Mouse (Mus musculus) retina, embryonic 14.5 days (tissue): ENCODE results near the gene Ccdc81.

Source experiments
- DNase-seq: peaks from one replicate; pipeline ENCODE4 v3.0.0-alpha.2; 2015; ENCODE audit warnings: low spot score

The Ccdc81 gene

DNA sequence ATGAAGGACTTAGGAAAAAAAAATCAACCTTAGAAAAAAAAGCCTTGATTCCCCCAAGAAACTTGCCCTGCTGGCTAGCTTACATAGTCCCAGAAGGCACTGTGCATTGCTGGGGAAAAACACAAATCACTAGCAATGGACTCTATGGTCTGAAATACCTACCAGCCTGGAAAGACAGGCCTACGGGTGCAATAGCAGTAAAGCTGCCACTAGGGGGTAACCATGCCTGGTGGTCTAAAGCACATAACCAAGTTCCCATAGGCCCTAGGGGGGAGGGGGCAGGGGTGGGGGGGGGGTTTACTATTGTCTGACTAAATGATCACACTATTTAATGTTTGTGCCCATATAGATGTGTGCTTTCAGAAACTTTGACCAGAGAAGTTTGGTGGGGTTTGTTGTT is 38.7 kb downstream of the Ccdc81 start:
- no peak for DNase-seq

DNA sequence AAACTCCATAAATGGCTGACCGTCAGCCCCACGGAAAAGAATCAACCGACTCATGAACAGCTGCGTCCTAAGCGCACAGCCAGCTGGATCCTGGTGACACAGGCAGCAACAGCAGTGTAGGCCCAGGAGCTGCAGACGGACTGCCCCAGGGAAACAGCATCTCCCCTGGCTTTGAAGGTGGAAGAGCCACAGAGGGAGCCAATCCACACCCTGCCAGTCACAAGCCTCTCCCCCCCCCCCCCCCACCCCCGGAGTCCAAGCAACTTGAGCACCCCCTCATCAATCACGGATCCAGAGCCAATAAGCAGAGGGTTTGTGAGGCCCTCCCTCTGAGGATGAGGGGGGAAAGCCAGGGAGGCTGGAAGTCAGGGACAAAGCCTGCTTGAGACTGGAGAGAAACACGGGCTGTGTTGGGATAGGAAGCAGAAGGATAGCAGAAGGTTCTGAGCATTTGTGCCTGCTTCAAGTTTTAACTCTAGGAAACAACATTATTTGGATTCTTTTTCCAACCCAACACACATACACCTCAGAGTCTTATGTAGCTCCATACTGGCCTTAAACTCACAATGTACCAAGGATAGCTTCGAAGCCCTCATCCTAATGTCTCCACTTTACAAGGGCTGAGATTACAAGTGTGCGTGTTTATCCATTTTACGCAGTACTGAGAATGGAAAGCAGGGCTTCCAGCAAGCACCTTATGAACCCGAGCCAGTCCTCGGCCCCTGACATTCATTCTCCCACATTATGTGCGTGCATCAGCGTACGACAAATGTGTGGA is 46.8 kb downstream of the Ccdc81 start:
- DNase-seq: peak; percentile 56

DNA sequence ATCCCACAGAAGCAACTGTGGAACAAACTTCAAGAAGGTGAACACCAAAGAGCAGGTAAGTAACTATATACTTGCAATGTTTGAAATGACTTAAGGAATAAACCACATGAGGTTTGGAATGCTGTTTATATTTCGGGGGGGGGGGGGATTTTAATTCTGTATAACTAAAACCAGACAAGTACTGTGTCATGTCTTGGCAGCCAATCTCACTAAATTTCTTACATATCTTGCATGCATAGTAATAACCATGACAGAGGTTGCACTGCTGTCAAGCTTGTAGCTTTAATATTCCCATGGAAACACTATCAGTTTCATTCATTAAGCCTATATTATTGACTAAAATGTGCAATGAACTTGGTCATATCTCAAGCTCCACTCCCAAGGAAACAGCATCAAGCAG is 48.2 kb downstream of the Ccdc81 start:
- no peak for DNase-seq

DNA sequence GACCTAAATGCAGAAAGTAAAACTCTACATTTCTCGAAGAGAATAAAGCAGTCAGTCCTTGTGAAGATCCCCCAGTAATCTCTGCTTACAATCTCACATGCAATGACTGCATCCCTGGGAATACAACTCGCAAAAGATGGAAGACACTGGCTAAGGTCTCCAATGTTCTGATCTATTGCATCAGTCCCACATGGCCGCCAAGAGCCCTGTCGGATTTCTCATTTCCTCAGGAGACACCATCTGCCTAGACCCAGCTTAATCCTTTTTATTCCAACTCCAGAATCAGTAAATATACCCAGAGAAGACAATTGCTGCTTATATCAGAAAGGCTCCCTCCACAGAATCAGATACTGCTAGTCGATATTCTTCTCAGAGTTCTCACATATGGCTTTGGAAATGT is 50.3 kb downstream of the Ccdc81 start:
- DNase-seq: no peak

DNA sequence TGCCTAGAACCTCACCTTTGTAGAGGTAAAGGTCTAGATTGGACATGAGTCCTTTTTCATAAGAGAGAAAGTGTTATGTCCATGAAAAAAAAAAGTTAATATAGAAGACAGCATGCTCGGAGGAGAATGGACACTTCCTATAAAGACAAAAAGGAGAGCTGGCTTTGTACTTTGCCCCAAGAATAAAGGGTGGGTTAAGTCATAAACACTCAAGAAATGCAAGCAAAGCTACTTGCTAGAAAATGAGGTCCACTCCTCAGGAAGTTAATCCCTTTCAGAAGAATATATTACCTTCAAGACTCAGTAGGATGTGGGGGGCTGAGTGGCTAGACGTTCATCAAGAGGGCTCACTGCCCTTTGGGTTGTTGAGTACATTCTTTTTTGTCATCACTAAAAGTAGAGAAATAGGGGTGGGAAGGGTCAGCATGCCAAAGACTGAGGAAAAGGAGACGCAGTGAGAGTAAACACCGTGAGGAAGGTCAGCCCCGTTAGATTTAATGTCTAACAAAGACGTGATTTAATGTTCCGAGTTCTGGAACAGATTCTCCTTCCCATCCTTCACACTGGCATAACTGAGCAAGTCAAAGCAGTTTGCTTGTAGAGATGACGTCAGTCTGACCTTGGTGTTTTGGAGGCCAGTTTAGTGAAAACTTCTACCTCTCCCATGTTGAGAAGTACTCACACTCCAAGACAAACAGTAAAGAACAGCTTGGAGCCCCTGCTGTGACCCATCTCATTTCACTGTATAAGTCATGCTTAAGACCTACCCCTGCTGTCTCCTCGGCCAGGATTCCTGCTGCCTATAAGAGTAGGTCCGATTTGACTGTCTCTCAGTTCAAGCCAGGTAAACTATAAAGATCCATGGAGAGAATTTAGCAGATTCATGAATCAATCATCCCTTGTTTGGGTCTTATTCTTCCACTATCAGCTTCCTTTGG is 51.0 kb downstream of the Ccdc81 start:
- no peak for DNase-seq

DNA sequence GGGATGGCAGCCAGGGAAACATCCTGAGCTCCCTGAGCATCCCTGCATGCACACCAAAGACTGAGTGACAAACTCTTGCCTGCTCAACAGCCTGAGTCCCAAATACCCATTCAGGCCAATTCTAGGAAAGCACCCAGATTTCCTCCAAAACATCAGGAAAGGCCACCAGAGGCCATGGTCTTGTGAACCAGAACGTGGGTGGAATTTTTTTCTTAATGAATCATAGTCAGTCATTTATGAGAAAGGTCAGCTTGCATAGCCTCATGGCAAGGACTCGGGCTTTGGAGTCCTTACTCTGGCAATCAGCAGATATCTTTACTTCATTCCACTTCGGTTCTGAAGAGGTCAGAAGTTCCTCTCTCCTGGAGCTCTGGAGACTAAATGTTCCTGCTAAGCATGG is 52.9 kb downstream of the Ccdc81 start:
- DNase-seq: no peak

DNA sequence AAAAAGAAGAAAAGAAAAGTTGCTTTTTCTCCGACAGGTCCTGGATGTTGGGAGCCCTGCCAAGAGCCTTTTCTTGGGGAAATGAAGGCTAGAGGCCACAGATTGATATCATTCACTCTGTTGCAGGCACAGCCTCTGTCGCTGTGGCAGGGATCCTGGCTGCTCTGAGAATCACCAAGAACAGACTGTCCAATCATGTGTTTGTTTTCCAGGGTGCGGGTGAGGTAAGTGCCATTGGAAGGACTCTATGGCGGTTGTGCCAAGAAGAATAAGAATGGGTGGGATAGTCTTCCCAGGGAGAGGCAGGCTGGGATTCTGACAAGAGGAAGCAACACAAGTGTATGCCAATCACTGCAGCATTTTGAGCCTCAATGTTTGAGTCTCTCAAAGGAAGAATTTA is 57.8 kb downstream of the Ccdc81 start:
- no peak for DNase-seq

DNA sequence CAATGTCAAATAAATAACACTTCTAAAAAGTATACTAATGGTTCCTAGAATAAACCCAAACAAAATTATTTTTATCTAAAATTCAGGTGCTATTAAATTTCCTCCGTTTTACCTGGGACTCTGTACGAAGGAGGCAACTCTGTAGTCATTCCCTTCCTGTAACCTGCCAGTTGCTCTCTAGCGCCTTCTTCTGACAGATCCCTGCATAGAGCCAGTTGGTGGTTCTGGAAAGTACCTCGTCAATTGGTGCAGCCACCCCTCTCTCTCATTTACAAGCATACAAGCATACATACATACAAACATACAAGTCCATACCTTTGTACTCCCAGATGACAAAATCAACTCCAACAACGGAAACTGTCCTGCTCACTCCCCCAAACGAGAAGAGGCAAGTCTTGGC is 59.9 kb downstream of the Ccdc81 start:
- peak; percentile 63 for DNase-seq

DNA sequence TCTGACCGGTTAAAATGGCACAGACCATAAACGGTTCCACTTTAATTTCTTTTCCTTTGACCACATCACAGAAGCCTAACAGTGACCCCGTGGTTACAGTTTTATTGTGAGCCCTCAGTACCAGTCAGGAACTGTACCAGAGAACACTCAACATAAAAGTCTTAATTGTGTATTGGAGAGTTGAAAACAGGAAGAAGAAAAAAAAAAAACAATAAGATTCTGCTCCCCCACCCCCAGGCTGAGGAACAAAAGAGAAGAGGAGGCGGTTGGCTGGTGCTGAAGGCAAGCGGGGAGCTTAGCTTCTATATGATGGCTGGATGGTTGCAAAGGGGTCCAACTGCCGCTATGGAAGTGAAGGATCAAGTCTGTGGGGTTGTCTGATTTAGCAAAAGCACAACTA is 60.3 kb downstream of the Ccdc81 start:
- DNase-seq: no peak

DNA sequence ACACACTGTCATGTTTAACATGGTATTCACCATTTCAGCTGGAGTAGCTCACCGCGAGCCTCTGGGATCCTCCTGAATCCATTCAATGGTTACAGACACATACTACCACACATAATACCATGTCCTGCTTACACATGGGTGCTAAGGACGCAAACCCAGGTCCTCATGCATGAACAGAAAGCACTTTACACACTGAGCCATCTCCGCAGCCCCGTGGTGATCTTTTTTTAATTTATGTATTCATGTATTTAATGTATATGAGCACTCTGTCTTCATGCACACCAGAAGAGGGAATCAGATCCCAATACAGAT is 61.1 kb downstream of the Ccdc81 start:
- no peak for DNase-seq

DNA sequence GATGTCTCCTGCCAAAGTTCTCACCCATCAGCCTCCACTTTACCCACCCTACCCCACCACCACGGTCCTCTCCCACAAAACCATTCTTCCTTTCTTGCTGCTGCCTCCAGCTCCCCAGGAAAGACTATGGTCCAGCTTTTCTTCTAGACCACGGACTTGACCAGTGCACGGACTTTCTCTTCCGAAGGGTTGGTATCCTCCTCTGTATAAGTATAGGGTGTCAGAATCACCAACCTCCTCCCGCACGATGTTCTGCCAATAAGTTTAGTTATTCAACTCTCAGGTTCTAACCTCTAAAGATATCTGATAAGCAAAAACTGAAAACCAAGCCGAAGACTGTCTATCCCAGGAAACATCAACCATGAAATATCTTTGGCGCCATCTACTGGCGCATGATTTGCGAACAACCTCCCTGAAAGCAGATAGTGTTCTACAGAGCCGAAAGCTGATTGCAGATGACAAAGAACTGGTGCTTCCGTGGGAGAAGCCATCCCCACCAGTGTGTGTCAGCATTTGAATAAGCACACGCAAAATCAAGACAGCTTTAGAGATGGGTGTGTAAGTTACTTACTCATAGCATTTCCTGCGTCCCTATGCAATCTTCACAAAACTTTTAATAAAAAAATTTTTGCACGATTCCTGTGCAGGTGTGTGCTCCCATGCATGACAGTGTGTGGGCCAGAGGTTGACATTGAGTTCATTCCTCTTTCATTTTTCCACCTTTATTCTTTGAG is 61.6 kb downstream of the Ccdc81 start:
- peak; percentile 97 for DNase-seq

DNA sequence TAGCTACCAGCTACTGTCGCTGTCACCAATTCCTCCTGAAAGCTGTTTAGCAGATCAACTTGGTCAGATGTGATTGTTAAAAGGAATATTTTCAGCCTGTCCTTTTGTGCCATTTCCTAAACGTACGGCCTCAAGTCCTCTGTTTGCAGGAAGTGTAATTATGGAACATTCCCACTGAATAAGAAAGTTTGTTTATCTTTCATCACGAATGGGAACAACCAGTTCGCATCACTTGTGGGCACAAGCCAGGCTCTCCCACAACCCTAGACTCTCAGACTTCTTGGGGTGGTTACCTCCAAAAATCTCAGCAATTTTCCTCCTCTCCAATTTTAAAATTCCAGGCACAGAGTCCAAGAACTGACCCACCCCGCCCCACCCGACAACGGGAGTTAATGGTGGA is 63.7 kb downstream of the Ccdc81 start:
- no peak for DNase-seq

DNA sequence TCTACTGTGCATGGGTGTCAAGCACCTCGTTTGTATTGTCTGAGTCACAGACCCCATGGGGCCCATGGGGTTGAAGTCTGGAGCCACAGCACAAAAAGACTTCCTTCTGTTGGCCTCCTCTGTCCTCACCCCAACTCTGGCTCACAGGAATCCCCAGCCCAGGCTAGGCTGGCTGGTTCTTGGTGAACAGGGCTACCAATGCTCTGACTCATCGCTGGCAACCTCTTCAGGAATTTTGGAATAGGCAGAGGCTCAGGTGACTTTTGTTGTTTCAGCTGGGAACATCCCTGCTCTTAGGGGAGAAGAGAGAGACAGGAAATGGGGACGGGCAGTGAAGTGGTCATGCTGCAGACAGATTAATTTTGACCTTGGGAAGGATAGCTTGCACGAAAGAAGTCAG is 65.6 kb downstream of the Ccdc81 start:
- no peak for DNase-seq

DNA sequence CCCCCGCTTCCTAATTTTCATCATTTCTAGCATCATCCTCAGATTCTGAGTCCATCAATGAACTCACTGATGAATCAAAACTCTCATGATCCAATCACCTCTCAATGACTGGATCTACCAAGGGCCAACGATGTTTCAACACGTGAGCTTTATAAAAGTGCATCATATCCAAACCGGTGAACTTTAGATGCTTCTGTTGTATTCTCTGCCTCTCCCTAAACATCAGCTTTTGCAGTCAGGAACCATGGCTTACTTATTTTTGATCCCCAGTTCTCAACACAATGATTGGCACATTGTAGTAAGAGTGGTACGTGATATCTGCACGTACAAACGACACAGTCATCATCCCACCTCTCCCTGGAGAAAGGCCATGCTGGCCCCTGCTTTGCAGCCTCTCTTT is 66.8 kb downstream of the Ccdc81 start:
- no peak for DNase-seq

DNA sequence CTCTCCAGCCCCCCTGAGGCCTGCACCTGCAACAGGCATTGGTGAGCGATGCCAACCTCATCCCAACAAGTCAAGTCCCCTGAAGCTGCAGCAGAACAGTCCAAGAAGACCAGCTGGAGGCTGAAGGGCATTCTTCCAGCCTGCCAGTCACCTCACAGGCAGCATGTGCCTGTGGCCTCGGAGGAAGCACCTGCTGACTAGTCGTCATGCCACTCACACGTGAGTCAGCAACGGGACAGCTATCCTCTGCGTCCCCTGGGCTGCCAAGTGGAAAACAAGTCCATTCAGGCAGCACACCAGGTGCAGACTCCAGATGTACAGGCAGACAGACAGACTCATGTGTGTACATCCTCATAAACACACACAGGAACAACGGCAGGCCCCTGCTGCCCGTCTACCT is 67.9 kb downstream of the Ccdc81 start:
- DNase-seq: no peak

DNA sequence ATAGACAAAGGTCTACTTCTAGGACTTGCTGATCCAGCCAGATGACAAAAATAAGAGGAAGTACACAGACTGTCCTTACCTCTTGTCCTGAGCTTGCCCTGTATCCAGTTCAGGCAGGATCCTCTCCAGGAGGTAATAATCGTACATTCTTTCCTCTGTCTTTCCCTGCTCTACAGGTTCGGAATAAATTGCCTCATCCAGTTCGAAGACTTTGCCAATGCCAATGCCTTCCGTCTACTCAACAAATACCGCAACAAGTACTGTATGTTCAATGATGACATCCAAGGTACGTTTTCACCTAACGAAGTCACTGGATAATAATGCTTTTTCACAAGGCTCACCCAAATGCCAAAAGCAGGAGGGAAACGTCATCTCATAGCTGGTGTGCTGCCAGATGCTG is 69.9 kb downstream of the Ccdc81 start:
- no peak for DNase-seq

DNA sequence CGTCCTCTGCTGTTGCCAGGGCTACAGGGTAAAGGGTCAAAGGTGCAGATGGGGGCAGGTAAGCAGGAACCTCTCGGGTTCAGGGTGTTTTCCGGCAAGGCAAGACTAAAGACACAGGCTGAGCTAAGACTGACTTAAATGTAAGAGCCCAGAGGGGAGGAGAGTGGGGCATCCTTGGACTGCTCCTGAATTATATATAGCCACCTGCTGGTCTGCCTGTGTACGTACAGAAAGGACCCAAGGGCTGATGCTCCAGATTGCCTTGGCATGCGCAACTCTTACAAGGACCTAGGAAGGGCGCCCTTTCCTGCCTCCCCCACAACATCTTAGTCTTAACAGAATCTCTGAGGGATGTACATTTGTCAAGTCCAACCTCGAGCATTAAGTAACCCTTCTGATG is 74.2 kb downstream of the Ccdc81 start:
- DNase-seq: peak; percentile 67

DNA sequence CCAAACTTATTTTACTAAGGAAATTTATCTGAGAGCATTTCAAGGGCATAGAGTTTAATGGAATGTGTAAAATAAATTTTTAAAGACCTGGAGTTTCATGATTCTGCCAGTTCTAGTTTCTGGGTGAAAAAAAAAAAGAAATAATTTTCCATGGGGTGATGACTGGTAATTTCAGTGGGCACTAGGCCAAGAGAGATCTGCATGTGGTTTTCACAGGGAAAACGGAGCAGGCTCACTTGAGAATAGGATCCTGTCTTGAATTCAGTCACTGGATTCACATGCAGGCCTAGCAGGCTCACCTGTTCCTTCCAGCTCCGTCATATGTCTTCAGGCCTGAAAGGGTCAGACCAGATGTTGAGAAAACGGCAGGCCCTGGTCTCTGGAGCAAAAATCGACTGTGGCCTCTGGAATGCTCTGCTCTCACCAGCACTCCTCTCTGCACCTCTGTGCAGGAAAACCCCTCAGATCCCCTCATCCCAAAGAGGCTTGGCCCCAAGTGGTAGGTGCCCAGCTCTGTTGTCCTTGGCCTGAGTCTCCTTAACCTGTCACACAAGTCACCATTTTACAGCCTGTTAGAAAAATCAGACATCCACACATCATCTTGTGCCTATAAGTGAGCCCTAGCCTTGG is 74.9 kb downstream of the Ccdc81 start:
- no peak for DNase-seq
